Mouse (Mus musculus): Measurements from ENCODE around the gene Adprh.

DNA sequence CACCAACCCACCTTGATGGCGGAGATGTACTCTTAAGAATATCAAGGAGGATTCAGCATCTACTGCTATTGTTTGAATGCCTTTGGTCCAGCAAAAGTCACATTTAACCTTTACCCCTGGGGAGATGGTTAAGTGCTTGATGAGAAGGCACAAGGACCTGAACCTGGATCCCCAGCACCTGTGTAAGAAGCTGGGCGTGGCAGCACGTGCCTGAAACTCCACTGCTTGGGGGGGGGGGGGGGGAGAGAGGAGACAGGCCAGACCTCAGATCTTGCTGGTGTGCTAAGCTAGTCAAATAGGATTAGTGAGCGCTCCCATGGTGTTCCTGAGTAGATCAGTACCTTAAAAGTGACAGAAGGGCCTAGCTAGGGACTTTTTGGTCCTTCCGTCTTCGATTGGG is 51.0 kb downstream of the Adprh start:
- TF ChIP-seq EP300 (optimal IDR thresholded peaks at IDR 0.05): no peak
- no peak for TF ChIP-seq CTCF (IDR thresholded peaks at IDR 0.05; ENCODE audit: low read depth)
